Mouse (Mus musculus) gastrocnemius, adult 2 months (tissue): ENCODE results near the gene Xndc1. TPM values are rescaled to one million over a fixed set of nuclear protein-coding genes. Genes with fewer than 3 reads are reported as not detected.
A peak's percentile ranks its signal among the peaks of the same experiment; 100 is the strongest.

Source experiments
- DNase-seq: peaks from one replicate; pipeline ENCODE4 v3.0.0; 2022
- H3K27ac ChIP-seq: fragments of 200-600 bp; 2 replicates; pipeline ENCODE4 v1.8.1; 2022; ENCODE audit warnings: mild to moderate bottlenecking
- H3K4me3 ChIP-seq: fragments of 200-600 bp; 2 replicates; pipeline ENCODE4 v1.8.1; 2022; ENCODE audit warnings: mild to moderate bottlenecking, moderate library complexity
- CTCF ChIP-seq: fragments of 200-600 bp; IDR thresholded peaks from 2 replicates; pipeline ENCODE4 v1.8.1; 2022; ENCODE audit warnings: antibody characterized with exemption, mild to moderate bottlenecking, moderate library complexity
- intact Hi-C: fragments of 180-260 bp; cut with DNase I; formaldehyde crosslinking; loops from one replicate; pipeline ENCODE4 v1.15.1; 2025
- total RNA-seq, 2 experiments: library from RNA; stranded (reverse); gene quantifications; 2 replicates each; pipeline ENCODE4 v1.2.3; 2021

Xndc1 gene
- total RNA-seq, 2 experiments from 2014 or later, result 4.4 to 6.5 TPM

- no peak overlapping the region for H3K4me3 ChIP-seq
- no peak for TF ChIP-seq CTCF
- intact Hi-C loops, result no loop called here
- no peak for DNase-seq
- no peak overlapping the region for H3K27ac ChIP-seq
Measured at GRCm38 (mm10) chr7:102087336-102087735, 22.0 kb downstream of the Xndc1 start.

GRCm38 (mm10) chr7:102099760-102100661 lies 34.7 kb downstream of the Xndc1 start:
- no peak for TF ChIP-seq CTCF
- H3K4me3 ChIP-seq, result peak overlapping the region; percentile 71

GRCm38 (mm10) chr7:102100868-102101267 lies 35.6 kb downstream of the Xndc1 start:
- DNase-seq, result peak; percentile 14
- H3K4me3 ChIP-seq, result peak overlapping the region; percentile 71
- no peak for TF ChIP-seq CTCF
- intact Hi-C loops, result no loop called here
- peak overlapping the region; percentile 97 for H3K27ac ChIP-seq

More at GRCm38 (mm10) chr7:102099760-102100661, 34.7 kb downstream of the Xndc1 start:
- DNase-seq, result peak; percentile 66
- peak overlapping the region; percentile 97 for H3K27ac ChIP-seq
- intact Hi-C loops, result no loop called here

- Histone ChIP-seq H3K27ac (peak within 1 kb of the TSS; percentile 97), H3K4me3 (peak within 1 kb of the TSS; percentile 71)
- TF ChIP-seq CTCF, result no peak
- DNase-seq, result peak; percentile 82
- intact Hi-C loops, result no loop called here
Measured at GRCm38 (mm10) chr7:102101487-102101886, 36.2 kb downstream of the Xndc1 start, which contains the start of gene Art1. Art1 (plus strand) TSS chr7:102101743.

GRCm38 (mm10) chr7:102102241-102102640 lies 36.9 kb downstream of the Xndc1 start:
- intact Hi-C loops, result no loop called here
- Histone ChIP-seq H3K4me3 (peak overlapping the region; percentile 71), H3K27ac (peak overlapping the region; percentile 97)
- TF ChIP-seq CTCF, result peak; percentile 36
- DNase-seq, result peak; percentile 66

GRCm38 (mm10) chr7:102102696-102103095 lies 37.4 kb downstream of the Xndc1 start:
- DNase-seq, result peak; percentile 67
- Histone ChIP-seq H3K4me3 (peak overlapping the region; percentile 71), H3K27ac (peak overlapping the region; percentile 97)
- TF ChIP-seq CTCF, result no peak
- intact Hi-C loops, result no loop called here

GRCm38 (mm10) chr7:102103555-102103954 lies 38.2 kb downstream of the Xndc1 start:
- no peak for DNase-seq
- intact Hi-C loops, result no loop called here
- no peak for TF ChIP-seq CTCF
- peak overlapping the region; percentile 71 for H3K4me3 ChIP-seq
- peak overlapping the region; percentile 97 for H3K27ac ChIP-seq

- peak overlapping the region; percentile 71 for H3K4me3 ChIP-seq
- H3K27ac ChIP-seq, result peak overlapping the region; percentile 97
- DNase-seq, result peak; percentile 58
- no peak for TF ChIP-seq CTCF
- intact Hi-C loops, result no loop called here
Measured at GRCm38 (mm10) chr7:102104126-102104525, 38.8 kb downstream of the Xndc1 start.

GRCm38 (mm10) chr7:102106700-102107141 lies 41.4 kb downstream of the Xndc1 start:
- H3K4me3 ChIP-seq, result peak overlapping the region; percentile 71

GRCm38 (mm10) chr7:102108206-102108605 lies 42.9 kb downstream of the Xndc1 start:
- no peak for TF ChIP-seq CTCF
- peak overlapping the region; percentile 71 for H3K4me3 ChIP-seq
- DNase-seq, result peak; percentile 61
- peak overlapping the region; percentile 67 for H3K27ac ChIP-seq
- intact Hi-C loops, result no loop called here

More at GRCm38 (mm10) chr7:102106700-102107141, 41.4 kb downstream of the Xndc1 start:
- H3K27ac ChIP-seq, result peak overlapping the region; percentile 67; the same call in 1 of the 2 replicates
- peak; percentile 58 for DNase-seq
- no peak for TF ChIP-seq CTCF
- intact Hi-C loops, result no loop called here

GRCm38 (mm10) chr7:102109171-102109570 lies 43.9 kb downstream of the Xndc1 start, which contains the start of gene Art5:
Art5 (minus strand) TSS chr7:102109489.
- TF ChIP-seq CTCF, result no peak
- intact Hi-C loops, result no loop called here
- Histone ChIP-seq H3K27ac (peak within 1 kb of the TSS; percentile 67), H3K4me3 (peak within 1 kb of the TSS; percentile 71)
- DNase-seq, result peak; percentile 29

GRCm38 (mm10) chr7:102109746-102110145 lies 44.4 kb downstream of the Xndc1 start:
- no peak for TF ChIP-seq CTCF
- intact Hi-C loops, result no loop called here
- H3K4me3 ChIP-seq, result no peak overlapping the region
- no peak for DNase-seq
- peak overlapping the region; percentile 6 for H3K27ac ChIP-seq

- DNase-seq, result peak; percentile 35
- Histone ChIP-seq H3K4me3 (no peak overlapping the region), H3K27ac (no peak overlapping the region)
- intact Hi-C loops, result no loop called here
- TF ChIP-seq CTCF, result no peak
Measured at GRCm38 (mm10) chr7:102113151-102113729, 47.9 kb downstream of the Xndc1 start.
